Mouse (Mus musculus) erythroblast, embryonic 14.5 days (primary cell): ENCODE data around the gene Rundc3a.

Experiments
- GATA1 ChIP-seq: IDR thresholded peaks from 2 replicates; pipeline ENCODE4 v1.6.1; 2012; ENCODE audit warnings: low read length, inconsistent platforms, mixed read lengths
- TAL1 ChIP-seq: IDR thresholded peaks from 3 replicates; pipeline ENCODE4 v1.6.1; 2012; ENCODE audit warnings: low read length, inconsistent platforms, mixed read lengths

DNA sequence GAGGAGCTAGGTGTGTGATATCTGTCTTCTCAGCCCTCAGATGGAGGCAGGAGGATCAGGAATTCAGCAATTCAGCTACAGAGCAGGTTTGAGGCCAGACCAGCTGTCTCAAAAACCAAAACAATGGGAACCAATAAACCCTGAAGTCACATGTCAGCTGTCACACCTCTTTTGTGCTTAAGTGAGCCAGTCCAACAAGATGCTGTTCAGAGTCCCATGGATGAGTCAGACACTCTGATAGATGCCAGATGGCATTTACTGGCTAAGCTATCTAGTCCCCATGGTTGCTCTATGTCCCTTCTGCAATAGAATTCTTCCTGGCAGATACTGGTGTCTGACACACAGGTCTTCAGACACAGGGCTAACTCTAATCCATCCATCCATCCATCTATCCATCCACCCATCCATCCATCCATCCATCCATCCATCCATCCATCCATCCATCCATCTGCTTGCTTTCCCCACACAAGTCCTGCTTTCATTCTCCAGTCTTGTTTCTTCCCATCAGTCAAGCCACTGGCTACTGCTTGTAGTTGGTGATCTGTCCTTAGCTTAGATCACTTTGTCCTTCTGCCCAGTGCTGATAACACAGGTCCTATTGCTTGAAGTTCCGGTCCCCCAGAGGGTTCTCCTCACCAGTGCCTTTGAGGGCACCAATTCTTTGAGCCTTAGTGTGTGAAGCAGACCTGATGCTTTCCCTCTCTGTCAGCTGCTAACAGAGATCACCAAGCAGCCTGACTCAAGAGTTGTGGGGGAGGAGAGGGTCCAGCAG, 9.7 kb upstream of the Rundc3a start:
- TF ChIP-seq TAL1 (no peak), GATA1 (no peak)
